Mouse (Mus musculus) c-Kit-positive CD71-negative TER-119-negative erythroid progenitor cells, embryonic 14.5 days (primary cell): ENCODE measurements around the gene Gm49396.
A peak's percentile ranks its signal among the peaks of the same experiment; 100 is the strongest.

Experiments
- DNase-seq: peaks from one replicate; pipeline ENCODE4 v3.0.0-alpha.2; 2013; ENCODE audit warnings: low read depth

The Gm49396 gene

GRCm38 (mm10) chr7:30586455-30587020 lies 23.4 kb downstream of the Gm49396 start:
- DNase-seq = no peak

GRCm38 (mm10) chr7:30587842-30588667 lies 24.9 kb downstream of the Gm49396 start:
- DNase-seq = no peak

GRCm38 (mm10) chr7:30588676-30589434 lies 25.7 kb downstream of the Gm49396 start, which contains the start of gene Kmt2b:
Gene Kmt2b, minus strand, starts transcription at chr7:30588726.
- peak; percentile 82 for DNase-seq

GRCm38 (mm10) chr7:30589435-30590301 lies 26.5 kb downstream of the Gm49396 start:
- DNase-seq = peak; percentile 84

GRCm38 (mm10) chr7:30590927-30591604 lies 27.9 kb downstream of the Gm49396 start:
- no peak for DNase-seq

GRCm38 (mm10) chr7:30591605-30591951 lies 28.4 kb downstream of the Gm49396 start:
- no peak for DNase-seq

- DNase-seq = no peak
These were observed 29.8 kb downstream of the Gm49396 start for GRCm38 (mm10) chr7:30592772-30593423.

- no peak for DNase-seq
These were observed 30.7 kb downstream of the Gm49396 start for GRCm38 (mm10) chr7:30593579-30594509.

GRCm38 (mm10) chr7:30594510-30595024 lies 31.4 kb downstream of the Gm49396 start:
- no peak for DNase-seq

- DNase-seq = no peak
These were observed 32.9 kb downstream of the Gm49396 start for GRCm38 (mm10) chr7:30596093-30596492.

GRCm38 (mm10) chr7:30596811-30597210 lies 33.7 kb downstream of the Gm49396 start:
- DNase-seq = no peak

- DNase-seq = no peak
These were observed 35.6 kb downstream of the Gm49396 start, which contains the start of gene Zbtb32 for GRCm38 (mm10) chr7:30598786-30599185. Gene Zbtb32, minus strand, starts transcription at chr7:30598909.

GRCm38 (mm10) chr7:30599933-30600353 lies 36.8 kb downstream of the Gm49396 start:
- DNase-seq = peak; percentile 73

- no peak for DNase-seq
These were observed 37.5 kb downstream of the Gm49396 start for GRCm38 (mm10) chr7:30600651-30601050.

- DNase-seq = no peak
These were observed 39.4 kb downstream of the Gm49396 start for GRCm38 (mm10) chr7:30602583-30602982.

GRCm38 (mm10) chr7:30604424-30604823 lies 41.3 kb downstream of the Gm49396 start:
- DNase-seq = no peak

- DNase-seq = no peak
These were observed 41.8 kb downstream of the Gm49396 start for GRCm38 (mm10) chr7:30604944-30605343.

- peak; percentile 57 for DNase-seq
These were observed 44.7 kb downstream of the Gm49396 start for GRCm38 (mm10) chr7:30607706-30608309.

- DNase-seq = no peak
These were observed 45.3 kb downstream of the Gm49396 start for GRCm38 (mm10) chr7:30608476-30608875.
